Mouse (Mus musculus) ES-E14 (cell line): Measurements from ENCODE around the gene Slc41a1.

Source experiments
- CHD2 ChIP-seq: IDR thresholded peaks from 2 replicates; pipeline ENCODE4 v1.6.1; 2014; ENCODE audit warnings: mild to moderate bottlenecking, low read depth, low read length, inconsistent platforms
- HCFC1 ChIP-seq: IDR thresholded peaks from 2 replicates; pipeline ENCODE4 v1.6.1; 2012; ENCODE audit warnings: low read length, inconsistent platforms, borderline replicate concordance; ENCODE audit not compliant: insufficient read depth
- MAFK ChIP-seq: IDR thresholded peaks from 2 replicates; pipeline ENCODE4 v1.6.1; 2014; ENCODE audit warnings: mild to moderate bottlenecking, low read depth, low read length, inconsistent platforms; ENCODE audit not compliant: insufficient read depth

- TF ChIP-seq CHD2 (no peak), MAFK (no peak), HCFC1 (no peak)
Observed at GRCm38 (mm10) chr1:131800001-131800400, 27.3 kb upstream of the Slc41a1 start.
